Mouse (Mus musculus) spleen, adult 2 months (tissue): ENCODE results near the gene Gm26920. TPM values are rescaled to one million over a fixed set of nuclear protein-coding genes. Genes with fewer than 3 reads are reported as not detected.

Source experiments
- DNase-seq, 2 experiments: peaks; one replicate each; pipeline versions ENCODE4 v3.0.0 to v3.0.0-alpha.2; 2012 to 2021; ENCODE audit warnings: low spot score in 2 of 2, low read depth in 1 of 2
- H3K27ac ChIP-seq: fragments of 200-500 bp; 2 replicates; pipeline ENCODE4 v1.5.1; 2012; ENCODE audit warnings: low read length, inconsistent platforms; ENCODE audit not compliant: insufficient read depth
- H3K27me3 ChIP-seq: fragments of 200-500 bp; 2 replicates; pipeline ENCODE4 v1.6.1; 2012; ENCODE audit warnings: mild to moderate bottlenecking, moderate library complexity, low read length, inconsistent platforms; ENCODE audit not compliant: control insufficient read depth, insufficient read depth
- H3K36me3 ChIP-seq: fragments of 200-500 bp; 2 replicates; pipeline ENCODE4 v1.6.1; 2012; ENCODE audit warnings: mild to moderate bottlenecking, low read length, inconsistent platforms; ENCODE audit not compliant: control insufficient read depth, insufficient read depth
- H3K4me1 ChIP-seq: fragments of 200-500 bp; 2 replicates; pipeline ENCODE4 v1.6.1; 2011; ENCODE audit warnings: inconsistent platforms; ENCODE audit not compliant: control insufficient read depth, insufficient read depth, insufficient read length
- H3K4me3 ChIP-seq: fragments of 200-500 bp; 2 replicates; pipeline ENCODE4 v1.5.1; 2011; ENCODE audit warnings: mild to moderate bottlenecking, inconsistent platforms; ENCODE audit not compliant: insufficient read depth, insufficient read length; ENCODE audit errors: extremely low read depth
- CTCF ChIP-seq: fragments of 200-500 bp; IDR thresholded peaks from 2 replicates; pipeline ENCODE4 v1.5.1; 2011; ENCODE audit warnings: mild to moderate bottlenecking, inconsistent platforms; ENCODE audit not compliant: insufficient read depth, insufficient read length, insufficient replicate concordance; ENCODE audit errors: extremely low read depth
- POLR2A ChIP-seq: fragments of 200-500 bp; IDR thresholded peaks from 2 replicates; pipeline ENCODE4 v1.6.1; 2011; ENCODE audit warnings: low read depth, low read length, inconsistent platforms
- WGBS: fragments of 180-500 bp; shearing (Covaris S2); methylation state at CpG from one replicate; pipeline ENCODE4 v1.1.7; 2018; 5-methylcytosine and 5-hydroxymethylcytosine counted together
- polyA plus RNA-seq: library from polyadenylated mRNA; depleted of rRNA; stranded (reverse); fragments of >200 nt; gene quantifications from 2 replicates; pipeline ENCODE4 v1.2.3, GENCODE M21; 2012; rRNA removed

Gene Gm26920
- polyA plus RNA-seq, 1 experiment, result not detected

- DNase-seq, result no peak
- H3K4me1 ChIP-seq, result no peaks in the 10 kb centered on the region
- H3K27ac ChIP-seq, result no peak overlapping the region
- H3K36me3 ChIP-seq, result peaks cover 31% of the 10 kb centered on the region
- TF ChIP-seq POLR2A (no peak), CTCF (no peak)
- 88% methylated on average over 6 of the region's 6 CpGs for WGBS
- H3K27me3 ChIP-seq, result no peaks in the 10 kb centered on the region
- no peak overlapping the region for H3K4me3 ChIP-seq
These were observed 73.0 kb downstream of the Gm26920 start for GRCm38 (mm10) chr7:30017226-30017625.

- TF ChIP-seq CTCF (peak; percentile 43; the same call in 1 of the 2 replicates), POLR2A (no peak)
- peak; percentile 7 to 20 for DNase-seq
- Histone ChIP-seq H3K4me3 (no peak overlapping the region), H3K4me1 (no peaks in the 10 kb centered on the region), H3K36me3 (peaks cover 22% of the 10 kb centered on the region), H3K27me3 (no peaks in the 10 kb centered on the region), H3K27ac (no peak overlapping the region)
- 79% methylated on average over 4 of the region's 4 CpGs for WGBS
These were observed 77.2 kb downstream of the Gm26920 start for GRCm38 (mm10) chr7:30012956-30013363.

- no peak for DNase-seq
- Histone ChIP-seq H3K27me3 (no peaks in the 10 kb centered on the region), H3K27ac (no peak overlapping the region), H3K4me3 (no peak overlapping the region), H3K36me3 (peaks cover 15% of the 10 kb centered on the region), H3K4me1 (no peaks in the 10 kb centered on the region)
- 92% methylated on average over 10 of the region's 10 CpGs for WGBS
- TF ChIP-seq CTCF, result no peak
- no peak for TF ChIP-seq POLR2A
These were observed 79.5 kb downstream of the Gm26920 start for GRCm38 (mm10) chr7:30010551-30011195.

GRCm38 (mm10) chr7:30009321-30010085 lies 80.7 kb downstream of the Gm26920 start:
- no peak for DNase-seq
- 90% methylated on average over 21 of the region's 21 CpGs for WGBS
- Histone ChIP-seq H3K4me3 (no peak overlapping the region), H3K27me3 (no peaks in the 10 kb centered on the region), H3K27ac (no peak overlapping the region), H3K36me3 (peaks cover 9% of the 10 kb centered on the region), H3K4me1 (no peaks in the 10 kb centered on the region)
- no peak for TF ChIP-seq POLR2A
- TF ChIP-seq CTCF, result no peak

- H3K27ac ChIP-seq, result no peak overlapping the region
- TF ChIP-seq POLR2A (no peak), CTCF (no peak)
- WGBS, result 73% methylated on average over 6 of the region's 6 CpGs
These were observed 82.1 kb downstream of the Gm26920 start for GRCm38 (mm10) chr7:30008020-30008690.

GRCm38 (mm10) chr7:30007601-30008000 lies 82.6 kb downstream of the Gm26920 start:
- WGBS, result 87% methylated on average over 1 of the region's 1 CpGs
- peaks cover 9% of the 10 kb centered on the region for H3K36me3 ChIP-seq
- H3K27me3 ChIP-seq, result no peaks in the 10 kb centered on the region

More at GRCm38 (mm10) chr7:30008020-30008690, 82.1 kb downstream of the Gm26920 start:
- Histone ChIP-seq H3K4me1 (no peaks in the 10 kb centered on the region), H3K27me3 (no peaks in the 10 kb centered on the region), H3K4me3 (no peak overlapping the region), H3K36me3 (peaks cover 6% of the 10 kb centered on the region)
- no peak for DNase-seq

More at GRCm38 (mm10) chr7:30007601-30008000, 82.6 kb downstream of the Gm26920 start:
- Histone ChIP-seq H3K4me3 (no peak overlapping the region), H3K4me1 (no peaks in the 10 kb centered on the region), H3K27ac (no peak overlapping the region)
- no peak for DNase-seq
- TF ChIP-seq POLR2A, result no peak
- TF ChIP-seq CTCF, result no peak

Other genes starting within 250 kb of the Gm26920 start
- gene Zfp940, start 236.7 kb downstream of the Gm26920 start, polyA plus RNA-seq, result 0.37 and 0.39 TPM in 2 replicates
- 0.99 and 1.2 TPM in 2 replicates for gene Zfp420, start 230.4 kb downstream of the Gm26920 start, polyA plus RNA-seq
- gene Zfp27, start 183.8 kb downstream of the Gm26920 start, polyA plus RNA-seq, result 0.93 and 1.0 TPM in 2 replicates
- 0.31 and 0.35 TPM in 2 replicates for gene Zfp383, start 182.2 kb downstream of the Gm26920 start, polyA plus RNA-seq
- gene Zfp74, start 136.3 kb downstream of the Gm26920 start, polyA plus RNA-seq, result 4.0 and 6.0 TPM in 2 replicates
- 3.0 and 3.1 TPM in 2 replicates for gene Zfp568, start 106.5 kb downstream of the Gm26920 start, polyA plus RNA-seq
- gene Zfp14, start 39.0 kb downstream of the Gm26920 start, polyA plus RNA-seq, result 1.1 and 1.4 TPM in 2 replicates
- gene Zfp82, start 17.5 kb downstream of the Gm26920 start, polyA plus RNA-seq, result 0.40 and 0.81 TPM in 2 replicates
- gene Zfp566, start 117 bp upstream of the Gm26920 start, polyA plus RNA-seq, result 1.1 and 2.2 TPM in 2 replicates
- gene Zfp260, start 4.4 kb upstream of the Gm26920 start, polyA plus RNA-seq, result 9.3 and 11.3 TPM in 2 replicates
- 0.92 and 1.9 TPM in 2 replicates for gene Zfp382, start 31.5 kb upstream of the Gm26920 start, polyA plus RNA-seq
- 7.3 and 8.8 TPM in 2 replicates for gene Zfp146, start 79.3 kb upstream of the Gm26920 start, polyA plus RNA-seq
- 0.43 and 0.52 TPM in 2 replicates for gene Cox7a1, start 93.7 kb upstream of the Gm26920 start, polyA plus RNA-seq
- 414 and 469 TPM in 2 replicates for gene Capns1, start 108.4 kb upstream of the Gm26920 start, polyA plus RNA-seq
- 51.5 and 60.8 TPM in 2 replicates for gene Polr2i, start 141.5 kb upstream of the Gm26920 start, polyA plus RNA-seq
- 21.5 and 24.6 TPM in 2 replicates for gene Tbcb, start 141.9 kb upstream of the Gm26920 start, polyA plus RNA-seq
- 0.13 TPM in 1 of 2 replicates, not detected in the other for gene Ovol3, start 145.3 kb upstream of the Gm26920 start, polyA plus RNA-seq
- gene Thap8, start 189.7 kb upstream of the Gm26920 start, polyA plus RNA-seq, result 0.14 and 0.18 TPM in 2 replicates
- 15.7 and 21.5 TPM in 2 replicates for gene Wdr62, start 190.0 kb upstream of the Gm26920 start, polyA plus RNA-seq
- 10.0 and 13.2 TPM in 2 replicates for gene Clip3, start 201.3 kb upstream of the Gm26920 start, polyA plus RNA-seq
- gene Alkbh6, start 218.3 kb upstream of the Gm26920 start, polyA plus RNA-seq, result 86.3 and 144 TPM in 2 replicates
- 14.7 and 21.1 TPM in 2 replicates for gene Syne4, start 224.4 kb upstream of the Gm26920 start, polyA plus RNA-seq
- 0.58 and 0.89 TPM in 2 replicates for gene E130208F15Rik, start 231.3 kb upstream of the Gm26920 start, polyA plus RNA-seq
- gene Sdhaf1, start 233.5 kb upstream of the Gm26920 start, polyA plus RNA-seq, result 13.4 and 25.8 TPM in 2 replicates